Mouse (Mus musculus) stomach, postnatal 0 days (tissue): ENCODE results near the gene Ddx31.

Experiments
- CTCF ChIP-seq: IDR thresholded peaks from 2 replicates; pipeline ENCODE4 v1.5.1; 2016; ENCODE audit warnings: antibody characterized with exemption, low read depth, mild to moderate bottlenecking, moderate library complexity
- EP300 ChIP-seq: optimal IDR thresholded peaks from 2 replicates; pipeline ENCODE3; 2016; ENCODE audit warnings: antibody characterized with exemption

DNA sequence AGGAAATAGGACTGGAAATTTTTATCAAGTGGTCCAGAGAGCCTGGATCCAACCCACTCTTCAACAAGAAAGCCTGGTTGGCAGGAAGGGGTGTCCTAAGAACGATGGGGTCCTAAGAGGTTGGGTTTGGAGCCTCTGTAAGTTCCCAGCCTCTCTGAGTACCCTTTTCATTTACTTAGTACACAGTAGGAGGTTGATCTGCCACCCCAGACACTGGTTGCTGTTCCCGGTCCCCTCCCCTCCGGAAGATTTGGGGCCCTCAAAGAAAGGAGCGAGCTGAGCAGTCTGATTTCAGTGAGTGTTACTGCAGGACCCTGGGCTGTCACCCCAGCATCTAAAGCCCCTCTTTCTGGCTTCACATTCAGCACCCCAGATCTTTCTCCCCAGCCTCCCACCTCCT lies 78.8 kb downstream of the Ddx31 start:
- no peak for TF ChIP-seq CTCF
- TF ChIP-seq EP300: no peak
